Mouse (Mus musculus): ENCODE data around the gene Crtc1. TPM values are rescaled to one million over a fixed set of nuclear protein-coding genes. Genes with fewer than 3 reads are reported as not detected.

The Crtc1 gene
- total RNA-seq, 2 experiments from 2014 or later = 2.3 to 3.8 TPM

GRCm38 (mm10) chr8:70464162-70464561 lies 24.8 kb upstream of the Crtc1 start:
- ATAC-seq (replicated peaks; ENCODE audit: low FRiP score, poor library complexity, severe bottlenecking) = no peak

GRCm38 (mm10) chr8:70463306-70463705 lies 23.9 kb upstream of the Crtc1 start:
- no peak for ATAC-seq (replicated peaks; ENCODE audit: low FRiP score, poor library complexity, severe bottlenecking)

GRCm38 (mm10) chr8:70462516-70462813 lies 23.1 kb upstream of the Crtc1 start:
- ATAC-seq (replicated peaks; ENCODE audit: low FRiP score, poor library complexity, severe bottlenecking) = no peak

GRCm38 (mm10) chr8:70461765-70462515 lies 22.6 kb upstream of the Crtc1 start:
- no peak for ATAC-seq (replicated peaks; ENCODE audit: low FRiP score, poor library complexity, severe bottlenecking)

- ATAC-seq (replicated peaks; ENCODE audit: low FRiP score, poor library complexity, severe bottlenecking) = no peak
Measured at GRCm38 (mm10) chr8:70460606-70461005, 21.2 kb upstream of the Crtc1 start.

- ATAC-seq (replicated peaks; ENCODE audit: low FRiP score, poor library complexity, severe bottlenecking) = no peak
Measured at GRCm38 (mm10) chr8:70460199-70460598, 20.8 kb upstream of the Crtc1 start.

- no peak for ATAC-seq (replicated peaks; ENCODE audit: low FRiP score, poor library complexity, severe bottlenecking)
Measured at GRCm38 (mm10) chr8:70459636-70460035, 20.3 kb upstream of the Crtc1 start.

GRCm38 (mm10) chr8:70458462-70458861 lies 19.1 kb upstream of the Crtc1 start:
- no peak for ATAC-seq (replicated peaks; ENCODE audit: low FRiP score, poor library complexity, severe bottlenecking)

- no peak for ATAC-seq (replicated peaks; ENCODE audit: low FRiP score, poor library complexity, severe bottlenecking)
Measured at GRCm38 (mm10) chr8:70457882-70458281, 18.5 kb upstream of the Crtc1 start.

- ATAC-seq (replicated peaks; ENCODE audit: low FRiP score, poor library complexity, severe bottlenecking) = no peak
Measured at GRCm38 (mm10) chr8:70456996-70457395, 17.6 kb upstream of the Crtc1 start.

GRCm38 (mm10) chr8:70453852-70454251 lies 14.5 kb upstream of the Crtc1 start:
- ATAC-seq (replicated peaks; ENCODE audit: low FRiP score, poor library complexity, severe bottlenecking) = no peak

- no peak for ATAC-seq (replicated peaks; ENCODE audit: low FRiP score, poor library complexity, severe bottlenecking)
Measured at GRCm38 (mm10) chr8:70452196-70452966, 13.0 kb upstream of the Crtc1 start.

GRCm38 (mm10) chr8:70447639-70448420 lies 8.5 kb upstream of the Crtc1 start:
- no peak for ATAC-seq (replicated peaks; ENCODE audit: low FRiP score, poor library complexity, severe bottlenecking)

- ATAC-seq (replicated peaks; ENCODE audit: low FRiP score, poor library complexity, severe bottlenecking) = no peak
Measured at GRCm38 (mm10) chr8:70445988-70446387, 6.6 kb upstream of the Crtc1 start.

- ATAC-seq (replicated peaks; ENCODE audit: low FRiP score, poor library complexity, severe bottlenecking) = peak; percentile 65
Measured at GRCm38 (mm10) chr8:70443326-70443725, 3.9 kb upstream of the Crtc1 start.

- ATAC-seq (replicated peaks; ENCODE audit: low FRiP score, poor library complexity, severe bottlenecking) = no peak
Measured at GRCm38 (mm10) chr8:70441565-70441964, 2.2 kb upstream of the Crtc1 start.

GRCm38 (mm10) chr8:70440246-70440645 lies 867 bp upstream of the Crtc1 start:
- no peak for ATAC-seq (replicated peaks; ENCODE audit: low FRiP score, poor library complexity, severe bottlenecking)

GRCm38 (mm10) chr8:70439848-70440179 lies 435 bp upstream of the Crtc1 start:
- no peak for ATAC-seq (replicated peaks; ENCODE audit: low FRiP score, poor library complexity, severe bottlenecking)

- no peak for ATAC-seq (replicated peaks; ENCODE audit: low FRiP score, poor library complexity, severe bottlenecking)
Measured at GRCm38 (mm10) chr8:70438423-70438822, 956 bp downstream of the Crtc1 start.

GRCm38 (mm10) chr8:70435156-70435555 lies 4.2 kb downstream of the Crtc1 start:
- no peak for ATAC-seq (replicated peaks; ENCODE audit: low FRiP score, poor library complexity, severe bottlenecking)
